Mouse (Mus musculus) heart, adult 18-20 months (tissue): ENCODE data around the gene Cct8. TPM values are rescaled to one million over a fixed set of nuclear protein-coding genes. Genes with fewer than 3 reads are reported as not detected.
A peak's percentile ranks its signal among the peaks of the same experiment; 100 is the strongest.
"Not testable (repeated sequence)": the region's sequence is repeated elsewhere in the genome, so short reads cannot be mapped to it uniquely, and the experiment has no call there.

Experiments used
- DNase-seq, 2 experiments: peaks; one replicate each; pipeline ENCODE4 v3.0.0; 2021 to 2022; ENCODE audit warnings: mixed read lengths in 1 of 2
- long read RNA-seq, 2 experiments: library from polyadenylated mRNA; stranded (forward); transcript quantifications; one replicate each; pipeline ENCODE4 v2.0.0; 2021
- total RNA-seq, 2 experiments: library from RNA; stranded (reverse); gene quantifications; 2 replicates each; pipeline ENCODE4 v1.2.3; 2021

Cct8 gene
- total RNA-seq: 100 to 1,000 TPM; 167 to 185 TPM
- long read RNA-seq, experiment 1, transcript Cct8-201 (15 exons, 2,394 nt): major isoform, 135 of 153 reads
- long read RNA-seq, experiment 1, partial matches to known transcripts: 10 of 153 reads
- long read RNA-seq, experiment 1, other reads (novel, unspliced or antisense): 8 of 153 reads
- long read RNA-seq, experiment 2, transcript Cct8-201 (15 exons, 2,394 nt): major isoform, 54 of 65 reads
- long read RNA-seq, experiment 2, partial matches to known transcripts: 9 of 65 reads
- long read RNA-seq, experiment 2, other reads (novel, unspliced or antisense): 2 of 65 reads

DNA sequence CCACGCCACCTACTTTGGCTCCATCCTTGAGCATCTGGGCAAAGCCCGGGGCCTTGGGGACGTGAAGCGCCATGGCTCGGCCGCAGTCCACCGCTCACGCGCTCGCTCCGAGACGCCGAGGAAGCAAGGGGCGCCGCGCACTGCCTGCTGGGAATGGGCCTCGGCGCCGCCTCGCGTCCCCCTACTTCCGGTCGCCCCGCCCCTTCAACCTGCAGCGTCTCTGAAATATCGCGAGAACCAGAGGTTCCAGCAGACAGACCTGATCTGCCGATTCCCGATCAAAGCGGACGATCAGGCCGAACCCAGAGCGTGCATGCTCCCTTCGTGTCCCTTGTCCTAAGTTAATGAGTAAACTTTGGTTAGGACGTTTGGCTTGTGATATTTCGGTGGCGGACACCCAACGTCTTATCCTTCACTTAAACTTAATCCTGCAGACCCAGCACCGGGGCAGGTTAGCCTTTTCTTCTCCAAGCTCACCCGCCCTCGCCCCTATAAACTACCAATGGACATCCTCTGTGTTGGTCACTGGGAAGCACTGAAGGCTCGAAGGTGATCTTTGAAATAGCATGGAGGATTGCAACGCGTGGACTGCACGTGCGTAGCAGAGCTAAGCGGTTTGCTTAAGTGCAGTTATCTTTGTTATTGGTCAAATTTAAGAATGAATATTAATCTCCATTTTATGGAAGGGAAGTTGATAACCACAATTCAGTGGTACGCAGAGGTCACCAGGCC lies at the start of gene Cct8:
Cct8 (minus strand) TSS at position 158 of the 732 bp plus-strand sequence.
- peak; percentile 98 for DNase-seq

DNA sequence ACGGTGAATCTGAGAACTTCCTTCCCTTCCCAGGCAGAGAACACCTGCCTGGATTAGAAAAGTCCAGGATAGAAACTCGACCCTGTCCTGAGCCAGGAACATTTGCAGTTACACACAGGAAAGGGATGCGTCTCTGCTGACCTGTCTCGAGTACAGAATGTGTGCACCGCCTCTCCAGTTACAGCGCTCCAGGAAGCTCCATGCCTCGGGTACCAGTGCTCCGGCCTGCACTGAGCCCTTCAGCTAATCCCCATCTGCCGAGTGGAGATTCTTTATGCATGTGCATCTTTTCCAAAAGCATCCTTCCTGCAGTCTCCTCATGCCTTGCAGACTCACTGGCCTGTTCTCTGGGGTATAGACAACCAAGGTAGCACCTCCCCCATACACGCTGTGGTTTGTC lies 33.1 kb upstream of the Cct8 start:
- no peak for DNase-seq

GRCm38 (mm10) chr16:87527553-87528249 lies 32.0 kb upstream of the Cct8 start:
- DNase-seq: no peak

- DNase-seq: no peak
These were observed 28.6 kb upstream of the Cct8 start for GRCm38 (mm10) chr16:87524228-87524627.

DNA sequence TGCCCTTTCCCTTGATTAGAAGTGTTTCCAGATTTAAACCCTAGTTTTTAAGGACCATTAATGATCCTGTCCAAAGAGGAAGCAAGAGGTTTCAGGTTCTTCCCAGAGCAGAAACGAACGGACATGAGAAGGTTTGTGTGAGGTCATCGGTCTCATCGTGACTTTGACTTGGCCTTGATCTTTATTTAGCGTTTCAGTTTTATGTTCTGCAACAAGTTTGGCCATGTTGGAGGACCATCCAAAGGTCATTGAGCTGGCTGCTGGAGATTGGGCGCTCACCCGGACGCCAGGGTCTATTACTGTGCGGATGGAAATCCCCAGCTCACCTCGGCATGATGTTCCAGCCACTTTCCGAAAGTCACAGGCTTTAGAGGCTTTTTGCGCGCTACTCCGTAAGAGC lies 16.7 kb upstream of the Cct8 start:
- no peak for DNase-seq

DNA sequence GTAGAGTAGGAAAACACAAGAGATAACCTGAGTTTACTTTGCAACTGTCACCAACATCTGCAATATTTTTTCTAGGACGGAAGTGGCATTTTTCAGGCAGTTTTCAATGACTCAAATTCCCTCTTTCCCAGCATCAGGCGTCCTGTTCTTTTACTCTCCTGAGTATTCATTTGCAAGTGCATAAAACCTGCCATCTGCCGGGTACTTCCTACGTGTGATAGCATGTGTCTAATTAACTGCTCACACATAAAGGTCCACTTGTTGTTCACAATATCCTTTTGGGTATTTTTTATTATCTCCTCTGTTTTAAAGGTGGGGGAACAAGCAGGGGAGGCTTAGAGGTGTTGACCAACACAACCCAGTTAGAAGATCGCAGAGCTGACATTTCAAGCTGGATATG lies 16.0 kb upstream of the Cct8 start:
- DNase-seq: no peak

DNA sequence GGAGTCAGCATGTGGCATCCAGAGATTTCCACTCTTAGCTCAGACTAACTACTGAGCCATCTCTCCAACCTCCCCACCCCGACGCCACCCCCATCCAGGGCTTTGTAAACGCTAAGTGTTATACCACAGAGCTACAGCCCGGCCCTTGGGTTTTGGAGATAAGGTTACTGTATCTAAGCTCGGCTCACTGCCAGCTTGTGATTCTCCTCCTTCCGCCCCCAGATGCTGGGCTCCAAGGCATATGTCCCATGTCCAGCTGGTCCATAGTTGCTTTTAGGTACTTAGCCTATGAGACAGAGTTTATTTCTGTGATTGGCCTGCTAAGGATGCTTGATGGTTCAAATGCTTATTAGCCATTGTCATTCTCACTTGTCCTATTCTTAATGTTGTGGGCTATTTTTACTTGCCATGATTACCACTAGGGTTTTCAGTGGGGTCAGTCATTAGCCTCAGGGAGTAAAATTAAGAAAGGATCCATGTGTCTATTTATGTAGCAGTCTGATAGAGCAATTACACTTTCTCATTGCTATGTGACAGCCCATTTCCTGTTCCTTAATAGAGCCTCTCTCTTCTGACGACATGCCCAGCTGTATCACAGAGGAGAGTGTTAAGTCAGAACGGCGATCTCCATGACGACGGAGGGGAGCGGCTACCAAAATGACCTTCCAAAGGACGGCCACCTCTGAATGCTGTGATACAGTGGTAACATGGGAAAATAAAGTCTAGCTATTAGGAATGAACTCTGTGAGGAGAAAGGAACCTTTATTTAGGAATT lies 5.8 kb upstream of the Cct8 start:
- DNase-seq: peak in 1 of 2 experiments; percentile 29

DNA sequence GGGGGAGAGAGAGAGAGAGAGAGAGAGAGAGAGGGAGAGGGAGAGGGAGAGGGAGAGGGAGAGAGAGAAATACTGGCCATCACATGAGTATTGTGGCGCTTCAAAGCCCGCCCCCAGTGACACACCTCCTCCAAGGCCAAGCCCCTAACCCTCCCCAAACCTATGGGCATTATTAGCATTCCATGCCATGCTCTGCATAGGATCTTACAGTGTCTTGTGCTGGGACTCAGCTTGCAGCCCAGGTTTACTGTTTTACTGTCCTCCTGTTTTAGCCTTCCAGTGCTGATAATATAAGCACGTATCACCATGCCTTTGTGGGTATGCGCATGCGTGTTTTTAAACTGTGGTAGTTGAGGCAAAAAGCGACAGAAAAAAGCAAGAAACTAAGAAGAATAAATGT lies 3.9 kb upstream of the Cct8 start:
- DNase-seq: no peak

GRCm38 (mm10) chr16:87497171-87497570 lies 1.5 kb upstream of the Cct8 start:
- DNase-seq: no peak

DNA sequence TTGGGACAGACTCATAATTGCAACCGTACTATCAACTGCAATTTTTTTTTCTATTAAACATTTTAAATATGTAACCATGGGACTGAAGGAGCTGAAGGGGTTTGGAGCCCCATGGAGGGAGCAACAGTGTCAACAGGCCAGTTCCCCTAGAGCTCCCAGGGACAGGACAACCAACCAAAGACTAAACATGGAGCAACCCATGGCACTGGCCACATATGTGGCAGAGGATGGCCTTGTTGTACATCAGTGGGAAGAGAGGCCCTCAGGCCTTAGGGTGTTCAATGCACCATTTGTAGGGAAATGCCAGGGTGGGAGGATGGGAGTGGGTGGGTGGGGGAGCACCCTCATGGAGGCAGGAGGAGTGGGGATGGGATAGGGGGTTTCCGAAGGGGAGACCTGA lies 1.1 kb upstream of the Cct8 start:
- DNase-seq: no peak

DNA sequence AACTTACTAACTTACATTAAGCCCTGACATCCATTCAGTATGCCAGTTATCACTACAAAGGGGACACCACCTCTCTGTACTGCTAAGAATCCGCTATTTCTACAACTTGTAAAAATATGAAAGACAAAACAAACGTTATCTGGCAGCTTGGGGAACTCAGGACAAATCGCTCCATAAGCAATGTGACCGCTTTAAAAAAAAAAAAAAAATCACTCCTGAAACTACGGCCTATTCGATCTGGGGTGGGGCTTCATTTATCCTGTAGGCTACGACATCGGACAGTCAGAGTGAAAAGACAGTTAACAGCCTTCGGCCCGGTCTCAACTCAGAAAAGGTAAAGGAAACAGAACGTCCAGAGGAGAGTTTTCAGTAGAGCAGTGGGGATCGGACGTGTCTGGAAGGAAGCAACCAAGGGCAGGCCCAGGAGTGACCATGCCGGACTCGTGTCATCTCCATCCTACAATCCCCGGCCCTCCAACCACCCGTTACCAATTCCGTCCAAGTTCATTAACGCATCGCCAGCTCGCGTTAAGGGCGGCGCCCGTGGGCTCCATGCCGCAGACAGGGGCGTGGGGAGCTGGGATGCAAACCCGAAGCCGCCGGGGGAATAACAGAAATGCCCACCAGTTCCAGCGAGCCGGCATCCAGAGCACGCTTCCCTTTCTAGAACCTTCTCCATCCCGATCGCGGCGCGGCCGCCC lies 568 bp downstream of the Cct8 start:
- peak in 1 of 2 experiments; percentile 25 for DNase-seq

- DNase-seq: not testable (repeated sequence)
These were observed 3.4 kb downstream of the Cct8 start for GRCm38 (mm10) chr16:87492191-87492792.

GRCm38 (mm10) chr16:87488605-87489004 lies 7.1 kb downstream of the Cct8 start:
- DNase-seq: no peak

GRCm38 (mm10) chr16:87486739-87487138 lies 8.9 kb downstream of the Cct8 start:
- no peak for DNase-seq

DNA sequence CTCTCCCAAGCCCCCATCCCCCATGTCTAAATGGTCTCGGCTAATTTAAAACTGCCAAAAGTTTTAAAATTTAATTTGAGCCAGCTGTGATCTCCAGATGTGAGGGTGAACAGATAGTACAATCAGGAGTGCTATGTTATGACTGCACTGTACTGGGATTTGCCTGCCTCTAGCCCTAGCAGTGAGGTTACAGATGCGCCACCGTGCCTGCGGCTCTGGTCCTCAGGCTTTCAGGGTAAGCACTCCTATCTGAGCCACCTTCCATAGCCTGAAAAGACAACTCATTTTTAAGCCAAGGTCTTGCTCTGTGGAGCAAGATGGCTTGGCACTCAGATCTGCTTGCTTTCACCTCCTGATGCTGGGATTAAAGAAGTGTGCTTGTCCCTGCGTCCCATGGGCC lies 11.3 kb downstream of the Cct8 start:
- DNase-seq: no peak

GRCm38 (mm10) chr16:87470579-87470978 lies 25.1 kb downstream of the Cct8 start:
- DNase-seq: peak; percentile 34 to 40

DNA sequence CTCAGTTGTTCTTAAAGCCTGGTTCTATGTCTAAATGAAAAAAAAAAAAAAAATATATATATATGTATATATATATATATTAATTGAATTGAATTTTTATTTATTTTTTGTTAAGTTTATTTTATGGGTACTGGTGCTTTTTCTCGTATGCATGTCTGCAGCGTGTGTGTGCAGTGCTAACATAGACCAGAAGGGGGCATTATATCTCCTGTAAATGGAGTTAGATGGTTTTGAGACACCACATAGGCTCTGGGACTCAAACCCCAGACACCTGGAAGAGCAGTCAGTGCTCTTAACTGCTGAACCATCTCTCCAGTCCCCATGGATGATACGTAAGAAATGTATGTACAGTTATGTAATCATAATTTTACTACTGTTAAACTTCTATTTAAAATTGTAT lies 36.9 kb downstream of the Cct8 start:
- DNase-seq: no peak

DNA sequence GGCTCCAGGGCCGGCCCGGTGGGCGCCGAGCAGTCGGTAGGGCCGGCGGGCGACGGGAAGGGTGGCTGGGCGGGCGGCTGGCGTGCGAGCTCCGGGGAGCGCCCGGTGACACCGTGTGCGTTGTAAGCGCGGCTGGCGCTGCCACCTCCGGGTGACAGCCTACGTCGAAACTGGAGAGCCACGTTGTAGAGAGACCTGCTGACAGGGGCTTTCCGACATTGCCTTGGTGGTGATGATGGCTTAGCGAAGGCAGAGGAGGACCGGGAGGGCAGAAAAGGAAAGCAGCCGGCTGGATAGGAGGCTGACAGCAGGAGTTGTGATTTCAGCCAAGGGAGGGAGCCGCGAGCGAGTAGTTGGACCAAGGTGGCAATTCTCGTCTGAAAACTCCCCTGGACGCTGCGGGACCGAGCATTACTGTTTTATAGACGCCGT lies 40.5 kb downstream of the Cct8 start:
- DNase-seq: peak in 1 of 2 experiments; percentile 54

DNA sequence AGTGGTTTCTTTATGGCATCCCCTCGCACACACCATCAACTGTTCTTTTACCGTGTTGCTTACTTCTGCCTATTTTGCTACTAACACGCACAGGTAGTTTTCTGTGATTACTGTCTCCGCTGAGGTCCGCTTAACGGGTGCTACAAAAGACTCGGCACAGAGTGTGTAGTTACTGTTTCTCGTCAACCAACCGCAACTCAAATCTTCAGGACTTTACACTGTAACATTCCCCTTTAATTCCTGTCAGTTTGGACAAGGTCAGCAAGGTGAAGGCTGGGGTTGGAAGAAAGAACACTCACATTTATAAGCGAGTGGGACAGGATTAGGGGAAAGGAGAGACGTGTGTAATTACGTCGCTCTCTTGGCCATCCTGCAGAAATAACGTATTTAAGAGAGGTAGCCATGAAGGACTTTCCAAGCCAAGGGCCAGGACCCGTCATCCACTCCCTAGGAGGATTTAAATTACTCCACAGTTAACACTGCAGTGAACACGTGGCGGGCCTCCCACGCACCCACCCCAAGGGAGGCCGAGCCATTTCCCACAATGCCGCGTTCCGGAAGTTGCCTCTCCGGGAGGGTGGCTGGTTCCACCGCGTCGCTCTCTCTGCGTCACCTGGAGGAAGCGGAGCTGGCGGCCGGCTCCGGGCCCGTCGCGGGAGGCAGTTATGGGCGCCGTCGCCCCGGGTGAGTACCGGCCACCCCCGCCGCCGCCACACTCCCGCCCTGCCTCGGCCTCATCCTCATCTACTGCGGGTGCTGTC lies 41.1 kb downstream of the Cct8 start, which contains the start of gene Usp16:
Usp16 (plus strand) TSS at position 285 of the 761 bp plus-strand sequence.
- DNase-seq: peak; percentile 96 to 98

DNA sequence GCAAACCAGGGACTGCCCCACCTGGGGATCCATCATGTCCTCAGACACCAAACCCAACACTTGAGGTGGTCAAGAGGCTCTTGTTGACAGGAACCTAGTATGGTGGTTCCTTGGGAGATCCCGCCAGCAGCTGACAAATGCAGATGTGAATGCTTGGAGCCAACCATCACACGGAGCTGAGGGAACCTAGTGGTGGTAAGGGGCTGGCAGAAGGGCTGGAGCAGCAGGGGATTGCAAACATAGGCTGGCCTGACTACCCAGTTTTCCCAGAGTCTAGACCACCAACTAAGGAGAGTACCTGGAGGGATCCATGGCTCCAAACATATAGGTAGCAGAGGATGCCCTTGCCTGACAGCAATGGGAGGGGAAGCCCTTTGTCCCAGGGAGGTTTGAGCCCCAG lies 42.4 kb downstream of the Cct8 start:
- no peak for DNase-seq
